In the genomic region with DNA sequence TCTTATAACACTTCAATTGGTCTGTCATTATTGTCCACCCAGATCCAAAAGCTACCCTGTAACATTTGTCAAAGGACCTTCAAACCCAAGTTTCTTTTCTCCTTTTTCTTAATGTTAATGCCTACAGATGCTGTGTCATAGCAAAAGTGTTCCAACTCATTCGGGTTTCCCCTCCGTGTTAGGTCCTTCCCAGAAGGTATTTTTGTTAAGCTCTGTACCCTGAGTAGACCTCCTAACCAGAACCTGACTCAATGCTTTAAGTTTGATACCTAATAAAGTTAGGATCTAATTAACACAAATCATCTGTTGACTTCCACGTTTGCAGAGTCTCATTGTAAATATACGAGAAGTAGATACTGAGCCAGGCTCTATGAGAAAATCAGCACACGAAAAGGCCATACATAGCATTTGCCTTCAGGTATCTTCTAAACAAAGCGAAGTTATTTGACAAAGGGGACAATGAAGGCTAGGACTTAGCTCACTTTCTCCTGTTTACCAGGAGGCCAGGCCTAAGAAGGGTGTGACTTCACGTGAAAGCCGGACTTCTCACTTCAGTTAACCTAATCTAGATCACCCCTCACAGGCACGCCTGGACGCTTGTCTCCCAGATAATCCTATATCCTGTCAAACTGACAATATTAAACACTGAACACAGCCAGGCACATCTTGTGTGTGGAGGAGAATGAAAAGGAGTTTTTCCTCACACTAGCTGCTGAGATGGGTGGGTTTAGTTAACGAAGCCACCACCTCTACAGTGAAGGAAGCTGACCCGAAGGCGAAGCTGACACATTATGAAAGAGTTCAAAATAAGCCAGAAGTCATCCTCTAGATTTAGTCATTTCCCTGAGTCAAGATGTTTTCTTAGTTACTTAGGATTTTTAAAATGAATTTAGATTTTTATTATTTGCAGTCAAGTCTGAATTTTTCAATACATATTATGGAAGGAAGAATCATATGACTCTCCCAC, we compare ENCODE assay signal across 1 mouse cellular context.
TF ChIP-seq lines count a peak whose summit lies in the region.

No protein-coding gene starts in this region.

TF ChIP-seq in CH12.LX, 34 proteins besides CTCF, POLR2A, EP300 and RAD21 (continued from another document):
- TF ChIP-seq ZNF384 (IDR thresholded peaks at IDR 0.05; ENCODE audit: low read depth, low read length) (no peak; the same call in 1 of the 2 replicates), TBP (conservative IDR thresholded peaks at IDR 0.05; ENCODE audit: low read depth, low read length) (0 out of 2 replicates have a peak, but pooled peaks have one; percentile 48), JUN (IDR thresholded peaks at IDR 0.05; ENCODE audit: insufficient read depth, low read depth, low read length) (peak; percentile 96), JUND (conservative IDR thresholded peaks at IDR 0.05; ENCODE audit: low read depth, low read length) (peak; percentile 97), NRF1 (IDR thresholded peaks at IDR 0.05; ENCODE audit: low read depth, low read length) (no peak), ZMIZ1 (IDR thresholded peaks at IDR 0.05; ENCODE audit: low read depth, low read length) (peak; percentile 40; the same call in 1 of the 2 replicates), BHLHE40 (IDR thresholded peaks at IDR 0.05; ENCODE audit: low read depth, low read length) (peak; percentile 79), USF1 (IDR thresholded peaks at IDR 0.05; ENCODE audit: low read depth, low read length) (no peak)
